ENCODE assay signal across 8 mouse cellular contexts in genomic region chr7:100495581-100496251, GRCm38 (mm10). TPM values are rescaled to one million over a fixed set of nuclear protein-coding genes. Genes with fewer than 3 reads are reported as not detected.
DNase-seq lines count a peak whose midpoint lies in the region; ATAC-seq and TF ChIP-seq lines count a peak whose summit lies in the region.

No protein-coding gene starts in this region.

- peaks cover 43% of the 10 kb centered on the region for H3K4me1 ChIP-seq in liver, postnatal 0 days (ENCODE audit: insufficient read depth)
- H3K4me1 ChIP-seq in neural tube, embryonic 12.5 days, result peaks cover 36% of the 10 kb centered on the region

- TF ChIP-seq CTCF in liver, postnatal 0 days (IDR thresholded peaks at IDR 0.05; ENCODE audit: low read depth), result no peak

- no peaks in the 10 kb centered on the region for H3K27me3 ChIP-seq in liver, postnatal 0 days (ENCODE audit: insufficient read depth, low read length)
- H3K27me3 ChIP-seq in neural tube, embryonic 12.5 days (replicated peaks), result peaks cover 10% of the 10 kb centered on the region; the same call in 1 of the 2 replicates

- peak; percentile 96 for DNase-seq in CD4-positive helper T cell, adult 2 months (ENCODE audit: low read depth, low spot score)
- peak; percentile 85 to 89 for DNase-seq in adrenal gland, adult (ENCODE audit: inconsistent age in 2 of 2, low spot score in 1 of 2)
- peak; percentile 77 to 79 for DNase-seq in heart, postnatal 36 days
- peak; percentile 80 for DNase-seq in layer of hippocampus, adult 11-12 months (ENCODE audit: low spot score)
- peak; percentile 87 for DNase-seq in liver, postnatal 0 days
- peak; percentile 68 for DNase-seq in testis, postnatal 14 days (ENCODE audit: low spot score)

- peaks cover 64% of the 10 kb centered on the region for H3K36me3 ChIP-seq in liver, postnatal 0 days (replicated peaks; ENCODE audit: insufficient read depth, low read length)
- peaks cover 11% of the 10 kb centered on the region; the same call in 1 of the 2 replicates for H3K36me3 ChIP-seq in neural tube, embryonic 12.5 days

- WGBS in liver, postnatal 0 days (ENCODE audit: insufficient replicate concordance), result 17% methylated on average over 11 of the region's 11 CpGs
- 31% methylated on average over 11 of the region's 11 CpGs for WGBS in neural tube, embryonic 12.5 days

- peak overlapping the region; percentile 82 for H3K4me3 ChIP-seq in liver, postnatal 0 days (ENCODE audit: low read depth, low read length)
- H3K4me3 ChIP-seq in neural tube, embryonic 12.5 days, result no peak overlapping the region

- H3K9ac ChIP-seq in liver, postnatal 0 days (replicated peaks), result peak overlapping the region; percentile 75
- H3K9ac ChIP-seq in neural tube, embryonic 12.5 days, result 0 out of 2 replicates have a peak overlapping the region, but pooled peaks have one; percentile 17

- intact Hi-C loops in heart, postnatal 36 days (cut with DNase I), result loop anchor here (2.0 kb wide), 1 partner anchor 65 kb away; no protein-coding TSS in a partner anchor

- peak overlapping the region; percentile 94 for H3K27ac ChIP-seq in liver, postnatal 0 days (ENCODE audit: low read depth)
- H3K27ac ChIP-seq in neural tube, embryonic 12.5 days, result no peak overlapping the region

- no peaks in the 10 kb centered on the region for H3K9me3 ChIP-seq in liver, postnatal 0 days (ENCODE audit: low read length)
- no peaks in the 10 kb centered on the region for H3K9me3 ChIP-seq in neural tube, embryonic 12.5 days

- TF ChIP-seq EP300 in liver, postnatal 0 days (IDR thresholded peaks at IDR 0.05; ENCODE audit: low read depth), result peak; percentile 14; the same call in 1 of the 2 replicates

- peak; percentile 28; the same call in 1 of the 2 replicates for ATAC-seq in erythroid progenitor cell, adult 5-6 weeks (replicated peaks; ENCODE audit: low FRiP score, poor library complexity, severe bottlenecking)
- ATAC-seq in liver, postnatal 0 days, result peak; percentile 67
- peak; percentile 59 for ATAC-seq in neural tube, embryonic 12.5 days (ENCODE audit: low FRiP score, low read depth)

- H3K4me2 ChIP-seq in liver, postnatal 0 days (ENCODE audit: low read depth, low read length), result peak overlapping the region; percentile 93
- peak overlapping the region; percentile 86 for H3K4me2 ChIP-seq in neural tube, embryonic 12.5 days (replicated peaks)

RNA-seq across cellular contexts. Expression of gene Ucp2, which starts 2.6 kb away (rescaled TPM):
- total RNA-seq in erythroid progenitor cell, adult 5-6 weeks (2015; ENCODE audit: low replicate concordance), result 753 and 755 TPM in 2 replicates
- total RNA-seq in erythroid progenitor cell, adult 5-6 weeks (2017; ENCODE audit: low replicate concordance), result 595 and 716 TPM in 2 replicates
- 100 to 1,000 TPM; 331 to 414 TPM for total RNA-seq in heart, postnatal 36 days (2021)
- polyA plus RNA-seq in liver, postnatal 0 days (2015; fragmentation: Nextera tagmentation; extraction: Ambion mirVana), result 530 and 545 TPM in 2 replicates
- polyA plus RNA-seq in neural tube, embryonic 12.5 days (2016; fragmentation: Nextera tagmentation; extraction: Ambion mirVana), result 110 and 111 TPM in 2 replicates

RNA-seq across cellular contexts. Expression of gene Dnajb13, which starts 19.0 kb away (rescaled TPM):
- total RNA-seq in erythroid progenitor cell, adult 5-6 weeks (2015; ENCODE audit: low replicate concordance), result 2.9 TPM in 1 of 2 replicates, not detected in the other
- total RNA-seq in erythroid progenitor cell, adult 5-6 weeks (2017; ENCODE audit: low replicate concordance), result 1.1 and 5.6 TPM in 2 replicates
- not detected for total RNA-seq in heart, postnatal 36 days (2021)
- 1.0 and 1.8 TPM in 2 replicates for polyA plus RNA-seq in liver, postnatal 0 days (2015; fragmentation: Nextera tagmentation; extraction: Ambion mirVana)
- 0.56 and 0.78 TPM in 2 replicates for polyA plus RNA-seq in neural tube, embryonic 12.5 days (2016; fragmentation: Nextera tagmentation; extraction: Ambion mirVana)

RNA-seq across cellular contexts. Expression of gene Ucp3, which starts 22.9 kb away (rescaled TPM):
- not detected in 2 replicates for total RNA-seq in erythroid progenitor cell, adult 5-6 weeks (2015; ENCODE audit: low replicate concordance)
- 1.0 TPM in 1 of 2 replicates, not detected in the other for total RNA-seq in erythroid progenitor cell, adult 5-6 weeks (2017; ENCODE audit: low replicate concordance)
- total RNA-seq in heart, postnatal 36 days (2021), result 100 to 1,000 TPM in 1 of 2 experiments, 10 to 100 TPM in 1; 72.3 to 103 TPM
- polyA plus RNA-seq in liver, postnatal 0 days (2015; fragmentation: Nextera tagmentation; extraction: Ambion mirVana), result 0.08 and 0.21 TPM in 2 replicates
- polyA plus RNA-seq in neural tube, embryonic 12.5 days (2016; fragmentation: Nextera tagmentation; extraction: Ambion mirVana), result not detected in 2 replicates

RNA-seq across cellular contexts. Expression of gene Coa4, which starts 41.2 kb away (rescaled TPM):
- 4.2 and 20.9 TPM in 2 replicates for total RNA-seq in erythroid progenitor cell, adult 5-6 weeks (2015; ENCODE audit: low replicate concordance)
- 3.9 and 6.8 TPM in 2 replicates for total RNA-seq in erythroid progenitor cell, adult 5-6 weeks (2017; ENCODE audit: low replicate concordance)
- 10 to 100 TPM; 17.1 to 17.4 TPM for total RNA-seq in heart, postnatal 36 days (2021)
- 11.9 and 12.4 TPM in 2 replicates for polyA plus RNA-seq in liver, postnatal 0 days (2015; fragmentation: Nextera tagmentation; extraction: Ambion mirVana)
- polyA plus RNA-seq in neural tube, embryonic 12.5 days (2016; fragmentation: Nextera tagmentation; extraction: Ambion mirVana), result 16.3 and 17.5 TPM in 2 replicates

Comparison
In these comparisons a context has a peak if more than half of its experiments do, and no peak if none do; other contexts are left out.
1. RNA of gene Ucp3, which starts 22.9 kb away (total RNA-seq): 72.3 to 103 TPM in heart, postnatal 36 days; 1.0 TPM in erythroid progenitor cell, adult 5-6 weeks; every median in the first group is over 10 times any median in the second.
2. Peak in every context shown above with its lines, with median percentiles within 50 percentile points of each other: DNase-seq and ATAC-seq.